Mouse (Mus musculus) CH12.LX (cell line): ENCODE measurements around the gene Tmcc1.

Experiments used
- CTCF ChIP-seq, 2 experiments: IDR thresholded peaks in 1 of 2; conservative IDR thresholded peaks in 1 of 2; 2 replicates each; pipeline ENCODE4 v1.5.1; 2011 to 2012; ENCODE audit warnings: low read depth in 2 of 2, low read length in 2 of 2, improper control_type of control experiment in 1 of 2, inconsistent platforms in 1 of 2, mild to moderate bottlenecking in 1 of 2, moderate library complexity in 1 of 2
- E2F4 ChIP-seq: IDR thresholded peaks from 2 replicates; pipeline ENCODE4 v1.6.1; 2011; ENCODE audit warnings: low read depth, low read length, improper control_type of control experiment; ENCODE audit not compliant: insufficient replicate concordance
- EP300 ChIP-seq: IDR thresholded peaks from 2 replicates; pipeline ENCODE4 v1.6.1; 2011; ENCODE audit warnings: low read length, improper control_type of control experiment
- ETS1 ChIP-seq: conservative IDR thresholded peaks from 2 replicates; pipeline ENCODE4 v1.6.1; 2012; ENCODE audit warnings: low read depth, mild to moderate bottlenecking, inconsistent platforms, low read length, improper control_type of control experiment, moderate library complexity
- MAFK ChIP-seq: IDR thresholded peaks from 2 replicates; pipeline ENCODE4 v1.6.1; 2011; ENCODE audit warnings: low read length, improper control_type of control experiment; ENCODE audit not compliant: insufficient replicate concordance
- MAX ChIP-seq: IDR thresholded peaks from 2 replicates; pipeline ENCODE4 v1.6.1; 2011; ENCODE audit warnings: low read length, improper control_type of control experiment
- MYC ChIP-seq: IDR thresholded peaks from 2 replicates; pipeline ENCODE4 v1.6.1; 2011; ENCODE audit warnings: low read depth, mild to moderate bottlenecking, improper control_type of control experiment, low read length
- POLR2A ChIP-seq: IDR thresholded peaks from 2 replicates; pipeline ENCODE4 v1.6.1; 2011; ENCODE audit warnings: low read depth, mild to moderate bottlenecking, improper control_type of control experiment, low read length
- RAD21 ChIP-seq: IDR thresholded peaks from 2 replicates; pipeline ENCODE4 v1.6.1; 2011; ENCODE audit warnings: low read depth, mild to moderate bottlenecking, low read length, improper control_type of control experiment, moderate library complexity
- RCOR1 ChIP-seq: conservative IDR thresholded peaks from 2 replicates; pipeline ENCODE4 v1.6.1; 2012; ENCODE audit warnings: low read depth, mild to moderate bottlenecking, inconsistent platforms, low read length, improper control_type of control experiment
- TBP ChIP-seq: conservative IDR thresholded peaks from 2 replicates; pipeline ENCODE4 v1.6.1; 2011; ENCODE audit warnings: low read depth, low read length, improper control_type of control experiment
- TCF12 ChIP-seq: IDR thresholded peaks from 2 replicates; pipeline ENCODE4 v1.6.1; 2014; ENCODE audit warnings: low read depth, mild to moderate bottlenecking, inconsistent platforms, low read length, improper control_type of control experiment
- ZC3H11A ChIP-seq: IDR thresholded peaks from 2 replicates; pipeline ENCODE4 v1.6.1; 2012; ENCODE audit warnings: low read depth, mild to moderate bottlenecking, inconsistent platforms, low read length, improper control_type of control experiment

- no peak for TF ChIP-seq TCF12
- TF ChIP-seq CTCF (conservative IDR thresholded peaks at IDR 0.05 in 1 of 2, IDR thresholded peaks at IDR 0.05 in 1 of 2; ENCODE audit: low read depth in 2 of 2, low read length in 2 of 2) = no peak
- TF ChIP-seq ETS1 = no peak
- TF ChIP-seq RAD21 = no peak
- no peak for TF ChIP-seq MAFK
- no peak for TF ChIP-seq RCOR1
- TF ChIP-seq MYC = no peak
- no peak for TF ChIP-seq POLR2A
- TF ChIP-seq EP300 = no peak
- no peak for TF ChIP-seq ZC3H11A
- no peak for TF ChIP-seq E2F4
- TF ChIP-seq TBP = no peak
- TF ChIP-seq MAX = no peak
These were observed 122.7 kb downstream of the Tmcc1 start for GRCm38 (mm10) chr6:116070558-116070957.
